Mouse (Mus musculus) limb, embryonic 15.5 days (tissue): ENCODE measurements around the gene Slc39a13. TPM values are rescaled to one million over a fixed set of nuclear protein-coding genes. Genes with fewer than 3 reads are reported as not detected.

ENCODE experiments used
- ATAC-seq: fragments of 200-750 bp; cut with Nextera tagmentation; 2 replicates; pipeline ENCODE4 v1.8.0; 2017; ENCODE audit warnings: low read depth, moderate TSS enrichment; ENCODE audit not compliant: insufficient number of reproducible peaks, low FRiP score, low TSS enrichment
- H3K27ac ChIP-seq: fragments of 300-500 bp; sonication (generic); 2 replicates; pipeline ENCODE4 v1.5.1; 2015; ENCODE audit warnings: moderate library complexity, mild to moderate bottlenecking, inconsistent platforms
- H3K27me3 ChIP-seq: fragments of 300-500 bp; sonication (generic); 2 replicates; pipeline ENCODE4 v1.6.1; 2015; ENCODE audit warnings: inconsistent platforms
- H3K36me3 ChIP-seq: fragments of 300-500 bp; sonication (generic); 2 replicates; pipeline ENCODE4 v1.6.1; 2015; ENCODE audit warnings: inconsistent platforms
- H3K4me1 ChIP-seq: fragments of 300-500 bp; sonication (generic); 2 replicates; pipeline ENCODE4 v1.6.1; 2015; ENCODE audit warnings: inconsistent platforms
- H3K4me2 ChIP-seq: fragments of 300-500 bp; sonication (generic); 2 replicates; pipeline ENCODE4 v1.6.1; 2015; ENCODE audit warnings: mild to moderate bottlenecking, inconsistent platforms
- H3K4me3 ChIP-seq: fragments of 300-500 bp; sonication (generic); 2 replicates; pipeline ENCODE4 v1.5.1; 2015; ENCODE audit warnings: mild to moderate bottlenecking, inconsistent platforms
- H3K9ac ChIP-seq: fragments of 300-500 bp; sonication (generic); 2 replicates; pipeline ENCODE4 v1.6.1; 2015; ENCODE audit warnings: inconsistent platforms
- H3K9me3 ChIP-seq: fragments of 300-500 bp; sonication (generic); 2 replicates; pipeline ENCODE4 v1.6.1; 2016; ENCODE audit warnings: inconsistent platforms
- WGBS: fragments of 180-500 bp; shearing (Covaris S2); methylation state at CpG from one replicate; pipeline ENCODE4 v1.1.7; 2015; 5-methylcytosine and 5-hydroxymethylcytosine counted together
- polyA plus RNA-seq: library from polyadenylated mRNA; unstranded; fragments of >200 nt; fragmentation: Nextera tagmentation; extraction: Ambion mirVana; gene quantifications from 2 replicates; pipeline ENCODE4 v1.2.1, GENCODE M21; 2015

Gene Slc39a13
- polyA plus RNA-seq, 1 experiment from 2014 or later: 89.4 TPM

- H3K4me3 ChIP-seq: peak overlapping the region; percentile 45
- H3K9me3 ChIP-seq: no peaks in the 10 kb centered on the region
- no peaks in the 10 kb centered on the region for H3K36me3 ChIP-seq
- peak overlapping the region; percentile 93 for H3K4me2 ChIP-seq
- ATAC-seq: 0 out of 2 replicates have a peak, but pooled peaks have one; percentile 8
- H3K9ac ChIP-seq: 0 out of 2 replicates have a peak overlapping the region, but pooled peaks have one; percentile 45
- H3K27me3 ChIP-seq: no peaks in the 10 kb centered on the region
- 12% methylated on average over 12 of the region's 12 CpGs for WGBS
- no peak overlapping the region for H3K27ac ChIP-seq
- H3K4me1 ChIP-seq: peaks cover 18% of the 10 kb centered on the region
Measured at GRCm38 (mm10) chr2:91077957-91078313, 7.7 kb upstream of the Slc39a13 start.

DNA sequence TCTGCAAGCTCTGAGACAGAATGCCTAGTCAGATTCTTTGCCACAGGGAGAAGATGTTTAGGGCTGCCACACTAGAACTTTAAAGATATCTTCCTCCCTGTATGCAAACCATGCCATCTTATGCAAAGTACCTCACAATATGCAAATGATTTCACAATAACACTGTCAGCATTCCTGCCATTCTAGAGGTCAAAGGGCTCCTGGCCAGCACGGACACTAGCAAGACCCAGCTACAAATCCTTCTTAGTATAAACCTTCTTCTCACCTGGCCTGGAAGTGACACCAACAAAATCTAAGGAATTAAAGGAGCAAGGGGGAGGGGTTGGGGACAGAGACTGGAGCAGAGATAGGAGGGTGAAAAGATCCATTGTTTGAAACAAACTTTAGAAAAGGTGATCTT, 1.9 kb upstream of the Slc39a13 start:
- 40% methylated on average over 1 of the region's 1 CpGs for WGBS
- Histone ChIP-seq H3K36me3 (peaks cover 7% of the 10 kb centered on the region), H3K27me3 (no peaks in the 10 kb centered on the region), H3K4me1 (peaks cover 21% of the 10 kb centered on the region), H3K9ac (no peak overlapping the region), H3K4me2 (no peak overlapping the region), H3K9me3 (no peaks in the 10 kb centered on the region), H3K27ac (no peak overlapping the region), H3K4me3 (no peak overlapping the region)
- ATAC-seq: no peak

DNA sequence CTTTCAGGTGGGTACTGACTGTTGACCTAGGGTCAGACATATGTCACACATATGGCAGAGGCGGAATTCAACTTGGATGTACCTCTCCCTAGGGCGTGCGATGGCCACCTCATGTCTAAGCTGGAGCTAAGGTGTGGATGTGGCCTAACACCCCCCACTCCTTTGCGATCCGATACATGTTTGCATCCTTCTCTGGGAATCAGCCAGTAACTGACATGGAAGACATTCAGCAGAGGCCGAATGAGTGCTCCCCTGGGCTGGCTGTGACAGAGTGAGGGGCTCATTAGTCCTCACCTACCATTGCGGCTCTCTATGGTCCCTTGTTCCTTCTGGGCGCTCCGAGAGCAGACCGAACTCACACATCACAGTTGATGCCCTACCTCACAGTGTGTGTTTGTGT, 842 bp upstream of the Slc39a13 start:
- Histone ChIP-seq H3K27me3 (no peaks in the 10 kb centered on the region), H3K4me1 (peaks cover 23% of the 10 kb centered on the region), H3K9me3 (no peaks in the 10 kb centered on the region), H3K27ac (peak overlapping the region; percentile 93), H3K9ac (no peak overlapping the region), H3K4me2 (peak overlapping the region; percentile 78), H3K4me3 (peak overlapping the region; percentile 68), H3K36me3 (peaks cover 16% of the 10 kb centered on the region)
- WGBS: 82% methylated on average over 10 of the region's 10 CpGs
- ATAC-seq: no peak

DNA sequence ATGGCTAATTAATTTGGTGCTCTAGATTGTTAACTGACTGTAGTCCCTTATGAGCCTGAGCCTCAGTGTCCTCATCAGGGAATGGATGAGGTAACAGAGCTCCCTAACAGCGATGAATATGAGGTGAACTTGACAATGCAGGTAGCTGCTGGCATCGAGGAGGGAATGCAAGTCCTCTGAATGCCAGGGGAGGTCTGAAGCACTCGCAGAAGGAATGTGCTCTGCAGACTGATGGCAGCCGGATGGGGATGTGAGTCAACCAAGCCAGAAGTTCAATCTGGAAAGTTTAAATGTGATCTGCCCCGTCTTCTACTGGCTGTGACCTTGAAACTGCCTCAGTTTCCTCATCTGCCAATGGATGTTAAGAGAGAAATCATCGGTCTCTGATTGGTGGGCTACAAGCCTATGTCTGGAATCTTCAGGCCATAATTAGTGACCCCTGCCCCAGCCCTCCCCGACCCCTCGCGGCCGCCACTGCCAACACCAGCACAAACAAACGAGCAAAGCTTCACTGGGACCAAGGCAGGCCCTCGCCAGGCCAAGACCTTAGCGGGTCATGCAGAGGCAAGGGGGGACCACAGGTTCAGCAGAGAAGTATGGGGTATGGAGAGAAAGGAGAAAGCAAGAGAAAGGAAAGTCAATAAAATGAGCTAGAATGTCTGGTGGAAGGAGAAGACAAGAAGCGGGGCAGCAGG, 764 bp downstream of the Slc39a13 start:
- Histone ChIP-seq H3K4me2 (peak overlapping the region; percentile 78), H3K4me3 (peak overlapping the region; percentile 68), H3K4me1 (peaks cover 25% of the 10 kb centered on the region), H3K9ac (peak overlapping the region; percentile 69), H3K27ac (peak overlapping the region; percentile 93), H3K36me3 (peaks cover 29% of the 10 kb centered on the region), H3K9me3 (no peaks in the 10 kb centered on the region), H3K27me3 (no peaks in the 10 kb centered on the region)
- WGBS: 6% methylated on average over 14 of the region's 14 CpGs
- ATAC-seq: no peak

- WGBS: 28% methylated on average over 6 of the region's 6 CpGs
- ATAC-seq: no peak
- Histone ChIP-seq H3K4me2 (peak overlapping the region; percentile 78), H3K27me3 (no peaks in the 10 kb centered on the region), H3K4me1 (peaks cover 25% of the 10 kb centered on the region), H3K9me3 (no peaks in the 10 kb centered on the region), H3K27ac (peak overlapping the region; percentile 57), H3K4me3 (peak overlapping the region; percentile 68), H3K9ac (peak overlapping the region; percentile 69), H3K36me3 (peaks cover 35% of the 10 kb centered on the region)
Measured at GRCm38 (mm10) chr2:91068872-91069165, 1.4 kb downstream of the Slc39a13 start.

DNA sequence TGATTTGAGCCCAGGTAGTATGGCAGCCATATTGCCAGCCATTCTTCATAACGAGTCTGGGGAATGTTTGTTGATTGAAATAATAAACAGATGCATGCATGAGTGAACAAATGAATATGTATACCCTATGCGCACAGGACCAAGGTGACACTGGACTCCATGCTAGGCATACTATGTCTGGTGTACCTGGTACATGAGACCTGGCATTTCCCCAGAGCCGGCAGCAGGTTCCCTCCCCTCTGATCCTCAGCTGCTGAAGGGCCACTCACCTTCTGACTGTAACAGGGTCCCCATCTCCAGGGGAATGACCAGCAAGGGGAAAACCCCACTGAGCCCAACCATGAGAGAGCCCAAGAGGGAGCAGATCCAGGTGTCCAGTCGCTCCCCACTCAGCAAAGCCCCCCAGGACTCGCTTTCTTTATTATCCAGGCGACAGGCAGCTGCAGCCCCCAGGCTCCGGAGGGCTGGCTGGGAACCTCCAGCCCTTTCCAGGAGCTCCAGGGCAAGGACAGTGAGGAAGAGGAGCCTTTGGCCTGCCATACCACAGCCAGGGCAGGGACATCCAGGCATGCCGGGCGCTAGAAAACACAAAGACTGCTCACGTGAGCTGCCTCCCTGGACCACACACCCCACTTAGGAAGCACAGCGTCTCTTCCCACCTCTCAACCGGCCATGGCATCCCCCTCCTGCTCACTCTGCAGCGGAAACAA, 1.9 kb downstream of the Slc39a13 start:
- H3K36me3 ChIP-seq: peaks cover 40% of the 10 kb centered on the region
- H3K4me1 ChIP-seq: peaks cover 25% of the 10 kb centered on the region
- H3K4me2 ChIP-seq: peak overlapping the region; percentile 78
- 47% methylated on average over 13 of the region's 13 CpGs for WGBS
- H3K9ac ChIP-seq: peak overlapping the region; percentile 69
- no peaks in the 10 kb centered on the region for H3K27me3 ChIP-seq
- ATAC-seq: no peak
- no peaks in the 10 kb centered on the region for H3K9me3 ChIP-seq
- H3K27ac ChIP-seq: peak overlapping the region; percentile 57
- H3K4me3 ChIP-seq: peak overlapping the region; percentile 68

DNA sequence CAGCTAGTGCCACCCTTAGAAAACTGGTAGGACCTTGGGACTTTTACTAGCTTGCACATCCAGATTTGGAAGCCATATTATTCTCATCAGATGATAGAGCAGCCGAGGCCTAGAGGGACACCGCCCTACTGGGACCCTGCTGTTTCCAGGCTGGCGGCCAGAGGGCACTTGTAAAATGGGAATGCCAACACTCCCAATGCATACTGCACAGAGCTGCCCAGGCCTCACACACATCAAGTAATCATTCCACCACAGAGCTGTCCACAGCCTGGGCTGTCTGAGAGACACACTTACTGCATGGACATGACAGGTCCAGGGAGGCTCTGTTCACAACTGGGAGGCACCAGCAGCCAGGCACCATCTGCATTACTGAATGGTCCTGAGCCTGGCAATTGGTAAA, 3.8 kb downstream of the Slc39a13 start:
- Histone ChIP-seq H3K4me2 (no peak overlapping the region), H3K4me1 (peaks cover 36% of the 10 kb centered on the region), H3K36me3 (peaks cover 59% of the 10 kb centered on the region), H3K9me3 (no peaks in the 10 kb centered on the region), H3K9ac (no peak overlapping the region), H3K27me3 (no peaks in the 10 kb centered on the region), H3K4me3 (no peak overlapping the region), H3K27ac (no peak overlapping the region)
- WGBS: 69% methylated on average over 3 of the region's 3 CpGs
- ATAC-seq: no peak

DNA sequence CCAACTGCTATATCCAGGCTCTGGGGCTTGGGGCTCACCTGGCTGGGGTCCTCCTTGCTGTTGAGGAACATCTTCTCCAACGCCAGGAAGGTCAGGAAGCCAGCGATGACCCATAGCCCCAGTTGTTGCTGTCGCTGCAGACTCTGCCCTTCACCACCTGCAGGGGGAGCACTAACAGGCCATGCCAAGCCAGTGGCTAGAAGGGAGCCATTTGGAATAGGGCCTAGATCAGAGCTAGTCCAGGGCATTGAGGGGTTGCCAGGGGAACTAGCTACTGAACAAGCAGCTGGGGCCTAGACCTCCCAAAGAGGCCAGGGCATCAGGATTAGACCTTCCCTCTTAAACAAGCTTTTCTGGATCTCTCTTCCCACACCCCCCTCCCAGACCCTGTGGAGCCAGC, 4.7 kb downstream of the Slc39a13 start:
- Histone ChIP-seq H3K9ac (no peak overlapping the region), H3K36me3 (peaks cover 68% of the 10 kb centered on the region), H3K9me3 (no peaks in the 10 kb centered on the region), H3K4me2 (no peak overlapping the region), H3K27me3 (no peaks in the 10 kb centered on the region), H3K4me1 (peaks cover 36% of the 10 kb centered on the region), H3K4me3 (no peak overlapping the region), H3K27ac (no peak overlapping the region)
- WGBS: 47% methylated on average over 3 of the region's 3 CpGs
- ATAC-seq: no peak

DNA sequence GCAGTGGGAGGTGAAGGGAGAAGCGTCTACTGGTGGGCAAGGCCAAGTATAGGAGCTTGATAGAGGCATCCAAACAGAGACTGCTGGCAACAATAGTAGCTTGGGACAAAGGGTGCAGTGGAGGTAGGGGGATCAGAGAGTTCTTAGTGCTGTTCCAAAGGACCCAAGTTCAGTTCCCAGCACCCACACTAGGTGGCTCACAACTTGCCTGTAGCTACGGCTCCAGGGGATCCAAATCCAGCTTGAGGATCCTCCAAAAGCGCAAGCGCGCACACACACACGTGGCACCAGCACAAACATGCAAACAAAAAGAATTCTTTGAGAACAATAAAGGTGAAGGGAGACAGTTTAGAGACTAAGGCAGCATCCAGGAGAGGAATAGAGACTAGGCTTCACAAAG, 6.0 kb downstream of the Slc39a13 start:
- Histone ChIP-seq H3K27me3 (no peaks in the 10 kb centered on the region), H3K4me3 (no peak overlapping the region), H3K4me1 (peaks cover 34% of the 10 kb centered on the region), H3K9ac (no peak overlapping the region), H3K9me3 (no peaks in the 10 kb centered on the region), H3K27ac (no peak overlapping the region), H3K36me3 (peaks cover 78% of the 10 kb centered on the region), H3K4me2 (no peak overlapping the region)
- ATAC-seq: no peak
- 86% methylated on average over 6 of the region's 6 CpGs for WGBS

DNA sequence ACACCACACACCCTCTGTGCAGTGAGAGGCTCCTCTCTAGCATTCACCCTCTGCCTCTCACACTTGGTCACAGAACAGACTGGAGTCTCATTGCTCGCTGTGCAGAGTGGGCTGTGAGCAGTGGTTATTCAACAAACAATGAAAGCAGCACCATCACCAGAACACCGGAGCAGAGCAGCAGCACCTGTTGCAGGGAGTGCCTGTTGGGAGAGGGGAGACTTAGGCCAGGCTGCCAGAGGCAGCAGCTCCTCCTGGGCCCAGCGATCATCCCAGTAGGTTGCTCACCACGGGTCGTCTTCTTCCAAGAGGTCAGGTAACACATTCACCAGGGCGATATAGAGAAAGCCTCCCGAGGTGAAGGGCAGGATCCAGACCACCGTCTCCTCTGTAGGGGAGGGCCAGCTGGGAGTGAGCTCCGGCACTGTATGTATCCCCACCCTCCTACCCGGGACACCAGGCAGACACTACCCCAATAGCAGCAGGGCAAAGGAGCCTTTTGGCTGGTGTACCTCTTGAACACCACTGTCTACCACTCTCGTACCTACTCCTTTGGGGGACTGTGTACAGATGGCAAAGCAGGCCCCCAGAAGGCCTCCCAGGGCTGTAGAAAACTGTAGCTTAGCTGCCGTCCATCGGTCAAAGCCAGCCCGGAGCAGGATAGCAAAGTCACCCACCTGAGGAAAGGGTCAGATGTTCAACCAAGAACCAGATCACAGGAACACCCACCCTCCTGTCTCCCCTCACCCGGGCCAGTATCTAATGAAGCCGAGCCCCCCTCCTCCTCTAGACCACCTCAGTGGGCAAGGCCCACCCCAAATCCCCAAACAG, 7.2 kb downstream of the Slc39a13 start:
- ATAC-seq: 0 out of 2 replicates have a peak, but pooled peaks have one; percentile 16
- WGBS: 90% methylated on average over 16 of the region's 16 CpGs
- no peak overlapping the region for H3K4me3 ChIP-seq

GRCm38 (mm10) chr2:91061849-91062481, 8.3 kb downstream of the Slc39a13 start:
- H3K4me3 ChIP-seq: no peak overlapping the region
- H3K4me2 ChIP-seq: no peak overlapping the region
- 58% methylated on average over 6 of the region's 6 CpGs for WGBS
- peaks cover 92% of the 10 kb centered on the region for H3K36me3 ChIP-seq
- H3K27me3 ChIP-seq: no peaks in the 10 kb centered on the region
- H3K9me3 ChIP-seq: no peaks in the 10 kb centered on the region
- ATAC-seq: peak; percentile 32
- H3K4me1 ChIP-seq: peaks cover 23% of the 10 kb centered on the region
- no peak overlapping the region for H3K9ac ChIP-seq
- H3K27ac ChIP-seq: peak overlapping the region; percentile 67

More for the DNA sequence above, 7.2 kb downstream of the Slc39a13 start:
- Histone ChIP-seq H3K27me3 (no peaks in the 10 kb centered on the region), H3K9me3 (no peaks in the 10 kb centered on the region), H3K9ac (no peak overlapping the region), H3K36me3 (peaks cover 87% of the 10 kb centered on the region), H3K27ac (0 out of 2 replicates have a peak overlapping the region, but pooled peaks have one; percentile 67), H3K4me2 (no peak overlapping the region), H3K4me1 (peaks cover 23% of the 10 kb centered on the region)
